ENCODE assay signal across 21 mouse cellular contexts in genomic region chr5:101740471-101741223, GRCm38 (mm10). TPM values are rescaled to one million over a fixed set of nuclear protein-coding genes. Genes with fewer than 3 reads are reported as not detected.
DNase-seq lines count a peak whose midpoint lies in the region; ATAC-seq and TF ChIP-seq lines count a peak whose summit lies in the region.
"Had no signal": no experiment of that assay in that cellular context is flagged by ENCODE, and none has a peak within 500 bp of the region (broad histone marks: within the 10 kb centered on the region; RNA-seq: fewer than 3 reads in every experiment).

No protein-coding gene starts in this region.

- no peaks in the 10 kb centered on the region for H3K4me1 ChIP-seq in kidney, embryonic 14.5 days (ENCODE audit: control insufficient read depth, insufficient read depth, low read length)
- no peaks in the 10 kb centered on the region for H3K4me1 ChIP-seq in kidney, adult 2 months (ENCODE audit: control insufficient read depth, insufficient read depth, low read length)
- H3K4me1 ChIP-seq in embryonic facial prominence, embryonic 15.5 days: 0 out of 2 replicates have a peak, but pooled peaks cover 4% of the 10 kb centered on the region
- no peaks in the 10 kb centered on the region for H3K4me1 ChIP-seq in intestine, embryonic 15.5 days (replicated peaks)
- H3K4me1 ChIP-seq: forebrain, embryonic 13.5 days; hindbrain, embryonic 10.5 days; hindbrain, embryonic 15.5 days had no signal

- no peak for TF ChIP-seq CTCF in kidney, adult 2 months (conservative IDR thresholded peaks at IDR 0.05; ENCODE audit: insufficient read depth, insufficient read length, low read depth, low read length)

- peak; percentile 71; the same call in 1 of the 2 replicates for ATAC-seq in kidney, embryonic 14.5 days (ENCODE audit: low FRiP score, low TSS enrichment)
- ATAC-seq in embryonic facial prominence, embryonic 15.5 days (ENCODE audit: insufficient number of reproducible peaks, low FRiP score, low TSS enrichment, low read depth): no peak
- no peak for ATAC-seq in intestine, embryonic 15.5 days
- ATAC-seq: activated CD4-positive, CD25-positive, alpha-beta regulatory T cell, adult 4 months; forebrain, embryonic 13.5 days; forebrain, postnatal 0 days had no signal

- no peak for TF ChIP-seq POLR2A in kidney, adult 2 months (IDR thresholded peaks at IDR 0.05; ENCODE audit: low read depth, low read length)

- no peaks in the 10 kb centered on the region for H3K27me3 ChIP-seq in kidney, embryonic 14.5 days (ENCODE audit: control insufficient read depth, insufficient read depth, low read length)
- no peaks in the 10 kb centered on the region for H3K27me3 ChIP-seq in kidney, adult 2 months (replicated peaks; ENCODE audit: control insufficient read depth, insufficient read depth, low read length)
- no peaks in the 10 kb centered on the region for H3K27me3 ChIP-seq in embryonic facial prominence, embryonic 15.5 days
- H3K27me3 ChIP-seq in intestine, embryonic 15.5 days (replicated peaks): no peaks in the 10 kb centered on the region
- H3K27me3 ChIP-seq: forebrain, embryonic 13.5 days; hindbrain, embryonic 15.5 days had no signal

- DNase-seq in kidney, adult 2 months: no peak
- peak; percentile 4 for DNase-seq in kidney, postnatal 10 days
- DNase-seq in kidney, postnatal 25 days: no peak
- peak; percentile 38 for DNase-seq in ZHBTc4 (ENCODE audit: low read depth, low spot score)
- DNase-seq in left cerebral cortex, postnatal 4 days: no peak
- DNase-seq: adrenal gland, postnatal 14 days; cerebellum, adult 11-12 months; cerebellum, adult 9-10 months; cerebellum, postnatal 36 days; forebrain, postnatal 0 days; gastrocnemius, adult 2 months; gastrocnemius, postnatal 25 days; heart, postnatal 14 days had no signal

- H3K9ac ChIP-seq in kidney, embryonic 14.5 days (ENCODE audit: low read depth, low read length): no peak overlapping the region
- H3K9ac ChIP-seq in embryonic facial prominence, embryonic 15.5 days: no peak overlapping the region
- no peak overlapping the region for H3K9ac ChIP-seq in intestine, embryonic 15.5 days
- H3K9ac ChIP-seq: forebrain, embryonic 13.5 days; forebrain, postnatal 0 days; hindbrain, embryonic 15.5 days had no signal

- no peaks in the 10 kb centered on the region for H3K9me3 ChIP-seq in kidney, embryonic 14.5 days (ENCODE audit: control insufficient read depth, low read length)
- H3K9me3 ChIP-seq in embryonic facial prominence, embryonic 15.5 days (replicated peaks): no peaks in the 10 kb centered on the region
- H3K9me3 ChIP-seq in intestine, embryonic 15.5 days: no peaks in the 10 kb centered on the region
- H3K9me3 ChIP-seq: forebrain, embryonic 13.5 days; hindbrain, embryonic 10.5 days; hindbrain, embryonic 15.5 days had no signal

- intact Hi-C loops in left cerebral cortex, postnatal 4 days (cut with DNase I): no loop called here

- 52% methylated on average over 16 of the region's 16 CpGs for WGBS in kidney, embryonic 14.5 days
- 57% methylated on average over 16 of the region's 16 CpGs for WGBS in kidney, adult 2 months
- WGBS in embryonic facial prominence, embryonic 15.5 days: 69% methylated on average over 16 of the region's 16 CpGs
- 86% methylated on average over 16 of the region's 16 CpGs for WGBS in intestine, embryonic 15.5 days

- no peaks in the 10 kb centered on the region for H3K36me3 ChIP-seq in kidney, embryonic 14.5 days (ENCODE audit: control insufficient read depth, insufficient read depth, low read length)
- H3K36me3 ChIP-seq in kidney, adult 2 months (ENCODE audit: control insufficient read depth, insufficient read depth, low read length): no peaks in the 10 kb centered on the region
- no peaks in the 10 kb centered on the region for H3K36me3 ChIP-seq in embryonic facial prominence, embryonic 15.5 days
- H3K36me3 ChIP-seq in intestine, embryonic 15.5 days: no peaks in the 10 kb centered on the region
- H3K36me3 ChIP-seq: G1E; hindbrain, embryonic 10.5 days; hindbrain, embryonic 15.5 days had no signal

- no peak overlapping the region for H3K4me2 ChIP-seq in kidney, embryonic 14.5 days (replicated peaks; ENCODE audit: low read depth, low read length)
- H3K4me2 ChIP-seq in embryonic facial prominence, embryonic 15.5 days (replicated peaks): no peak overlapping the region
- H3K4me2 ChIP-seq in intestine, embryonic 15.5 days (replicated peaks): no peak overlapping the region
- H3K4me2 ChIP-seq: forebrain, embryonic 13.5 days; hindbrain, embryonic 15.5 days had no signal

- no peak overlapping the region for H3K27ac ChIP-seq in kidney, embryonic 14.5 days (ENCODE audit: low read depth, low read length)
- no peak overlapping the region for H3K27ac ChIP-seq in kidney, adult 2 months (ENCODE audit: insufficient read depth, low read depth, low read length)
- H3K27ac ChIP-seq in embryonic facial prominence, embryonic 15.5 days (replicated peaks): 0 out of 2 replicates have a peak overlapping the region, but pooled peaks have one; percentile 78
- no peak overlapping the region for H3K27ac ChIP-seq in intestine, embryonic 15.5 days
- H3K27ac ChIP-seq: forebrain, embryonic 13.5 days; gastrocnemius, adult 2 months; hindbrain, embryonic 10.5 days; hindbrain, embryonic 15.5 days had no signal

- no peak overlapping the region for H3K4me3 ChIP-seq in kidney, embryonic 14.5 days (ENCODE audit: low read length)
- no peak overlapping the region for H3K4me3 ChIP-seq in kidney, adult 2 months (ENCODE audit: insufficient read depth, low read depth, low read length)
- no peak overlapping the region for H3K4me3 ChIP-seq in embryonic facial prominence, embryonic 15.5 days (replicated peaks)
- H3K4me3 ChIP-seq in intestine, embryonic 15.5 days (replicated peaks): no peak overlapping the region
- H3K4me3 ChIP-seq: forebrain, embryonic 13.5 days; gastrocnemius, adult 2 months; hindbrain, embryonic 10.5 days; hindbrain, embryonic 15.5 days had no signal

RNA-seq across cellular contexts. Expression of gene Cds1, which starts 24.3 kb away (rescaled TPM):
- 6.4 and 10.9 TPM in 2 replicates for polyA plus RNA-seq in kidney, embryonic 14.5 days (2014; fragmentation: Nextera tagmentation; extraction: Ambion mirVana)
- polyA plus RNA-seq in kidney, adult 2 months (2012; rRNA removed): 35.5 and 37.3 TPM in 2 replicates
- polyA plus RNA-seq in embryonic facial prominence, embryonic 15.5 days (2015; fragmentation: Nextera tagmentation; extraction: Ambion mirVana): 13.7 and 19.2 TPM in 2 replicates
- total RNA-seq in left cerebral cortex, postnatal 4 days (2021): 10 to 100 TPM; 20.1 to 25.1 TPM
- polyA plus RNA-seq in intestine, embryonic 15.5 days (2015; fragmentation: Nextera tagmentation; extraction: Ambion mirVana): 15.9 and 19.2 TPM in 2 replicates
- total RNA-seq: G1E had no signal
- polyA plus RNA-seq: activated CD4-positive, CD25-positive, alpha-beta regulatory T cell, adult 4 months; G1E had no signal

Comparison
In these comparisons a context has a peak if more than half of its experiments do, and no peak if none do; other contexts are left out.
1. DNase-seq: peak in kidney, postnatal 10 days (single experiment) and ZHBTc4 (single experiment); none in kidney, adult 2 months (single experiment), kidney, postnatal 25 days (0 of 2) and left cerebral cortex, postnatal 4 days (single experiment).